Mouse (Mus musculus) liver, adult 2 months (tissue): ENCODE measurements at regions not wholly inside any gene's neighbourhood (a gene's known extent, or its start where the extent isn't known, plus 50 kb on each side); places are given as distances from the start of the nearest gene placed in this dataset.

Experiments used
- DNase-seq: peaks from one replicate; pipeline ENCODE4 v3.0.0-alpha.2; 2011; ENCODE audit warnings: low read depth, low spot score; ENCODE audit errors: extremely low read depth
- H3K27ac ChIP-seq: fragments of 200-500 bp; replicated peaks from 2 replicates; pipeline ENCODE4 v1.5.1; 2012; ENCODE audit warnings: low read depth, mild to moderate bottlenecking, control low read depth, inconsistent platforms, low read length; ENCODE audit not compliant: insufficient read depth
- H3K27me3 ChIP-seq: fragments of 200-500 bp; 2 replicates; pipeline ENCODE4 v1.6.1; 2012; ENCODE audit warnings: mild to moderate bottlenecking, moderate library complexity, low read length, inconsistent platforms; ENCODE audit not compliant: control insufficient read depth, insufficient read depth
- H3K36me3 ChIP-seq: fragments of 200-500 bp; 2 replicates; pipeline ENCODE4 v1.6.1; 2012; ENCODE audit warnings: low read length, inconsistent platforms; ENCODE audit not compliant: control insufficient read depth, insufficient read depth
- H3K4me1 ChIP-seq: fragments of 200-500 bp; 2 replicates; pipeline ENCODE4 v1.6.1; 2011; ENCODE audit warnings: low read length; ENCODE audit not compliant: control insufficient read depth, insufficient read depth
- H3K4me3 ChIP-seq: fragments of 200-500 bp; 2 replicates; pipeline ENCODE4 v1.5.1; 2011; ENCODE audit warnings: low read depth, mild to moderate bottlenecking, control low read depth, low read length, moderate library complexity; ENCODE audit not compliant: insufficient read depth
- H3K79me2 ChIP-seq: fragments of 200-500 bp; 2 replicates; pipeline ENCODE4 v1.6.1; 2012; ENCODE audit warnings: inconsistent platforms, mild to moderate bottlenecking, low read length, moderate library complexity; ENCODE audit not compliant: control insufficient read depth, insufficient read depth
- H3K9ac ChIP-seq: fragments of 200-500 bp; 2 replicates; pipeline ENCODE4 v1.6.1; 2012; ENCODE audit warnings: low read depth, mild to moderate bottlenecking, control low read depth, inconsistent platforms, low read length
- CTCF ChIP-seq: fragments of 200-500 bp; IDR thresholded peaks from 2 replicates; pipeline ENCODE4 v1.5.1; 2011; ENCODE audit warnings: low read depth, low read length, control low read depth
- POLR2A ChIP-seq: fragments of 200-500 bp; IDR thresholded peaks from 2 replicates; pipeline ENCODE4 v1.6.1; 2011; ENCODE audit warnings: low read length, control low read depth; ENCODE audit not compliant: insufficient read depth; ENCODE audit errors: extremely low read depth
- WGBS: fragments of 180-500 bp; shearing (Covaris S2); methylation state at CpG from one replicate; pipeline ENCODE4 v1.1.7; 2018; 5-methylcytosine and 5-hydroxymethylcytosine counted together

- Histone ChIP-seq H3K9ac (no peak overlapping the region), H3K27ac (peak overlapping the region; percentile 40; the same call in 1 of the 2 replicates), H3K79me2 (no peaks in the 10 kb centered on the region), H3K27me3 (no peaks in the 10 kb centered on the region), H3K4me1 (peaks cover 4% of the 10 kb centered on the region), H3K4me3 (no peak overlapping the region), H3K36me3 (no peaks in the 10 kb centered on the region)
- no peak for TF ChIP-seq POLR2A
- TF ChIP-seq CTCF, result no peak
- 68% methylated on average over 7 of the region's 7 CpGs for WGBS
- peak; percentile 46 for DNase-seq
Measured at GRCm38 (mm10) chr6:17177153-17177552, 103.8 kb upstream of the Cav2 start.

GRCm38 (mm10) chr6:17179476-17179875 lies 101.5 kb upstream of the Cav2 start:
- Histone ChIP-seq H3K27me3 (no peaks in the 10 kb centered on the region), H3K4me3 (no peak overlapping the region), H3K36me3 (no peaks in the 10 kb centered on the region), H3K79me2 (no peaks in the 10 kb centered on the region), H3K9ac (no peak overlapping the region), H3K4me1 (peaks cover 2% of the 10 kb centered on the region; the same call in 1 of the 2 replicates), H3K27ac (no peak overlapping the region)
- WGBS, result 71% methylated on average over 1 of the region's 1 CpGs
- no peak for DNase-seq
- TF ChIP-seq POLR2A, result no peak
- no peak for TF ChIP-seq CTCF

- H3K36me3 ChIP-seq, result no peaks in the 10 kb centered on the region
- H3K4me3 ChIP-seq, result no peak overlapping the region
- peak; percentile 63 for DNase-seq
- no peaks in the 10 kb centered on the region for H3K79me2 ChIP-seq
- TF ChIP-seq CTCF (no peak), POLR2A (no peak)
- H3K27ac ChIP-seq, result no peak overlapping the region; the same call in 1 of the 2 replicates
- H3K9ac ChIP-seq, result no peak overlapping the region
- peaks cover 6% of the 10 kb centered on the region for H3K4me1 ChIP-seq
- WGBS, result 32% methylated on average over 5 of the region's 5 CpGs
- no peaks in the 10 kb centered on the region for H3K27me3 ChIP-seq
Measured at GRCm38 (mm10) chr6:17186604-17187003, 94.4 kb upstream of the Cav2 start.

GRCm38 (mm10) chr6:17187106-17187505 lies 93.9 kb upstream of the Cav2 start:
- no peaks in the 10 kb centered on the region for H3K27me3 ChIP-seq
- H3K27ac ChIP-seq, result peak overlapping the region; percentile 39; the same call in 1 of the 2 replicates
- peaks cover 6% of the 10 kb centered on the region for H3K4me1 ChIP-seq
- no peak overlapping the region for H3K9ac ChIP-seq
- no peak overlapping the region for H3K4me3 ChIP-seq
- no peaks in the 10 kb centered on the region for H3K79me2 ChIP-seq
- WGBS, result 19% methylated on average over 4 of the region's 4 CpGs
- DNase-seq, result peak; percentile 92
- no peak for TF ChIP-seq POLR2A
- TF ChIP-seq CTCF, result no peak
- no peaks in the 10 kb centered on the region for H3K36me3 ChIP-seq

GRCm38 (mm10) chr6:17195538-17195937 lies 85.4 kb upstream of the Cav2 start:
- H3K36me3 ChIP-seq, result no peaks in the 10 kb centered on the region
- H3K4me3 ChIP-seq, result no peak overlapping the region
- no peaks in the 10 kb centered on the region for H3K27me3 ChIP-seq
- H3K9ac ChIP-seq, result no peak overlapping the region
- no peak for DNase-seq
- 70% methylated on average over 4 of the region's 4 CpGs for WGBS
- H3K79me2 ChIP-seq, result no peaks in the 10 kb centered on the region
- H3K4me1 ChIP-seq, result no peaks in the 10 kb centered on the region
- H3K27ac ChIP-seq, result no peak overlapping the region
- TF ChIP-seq POLR2A (no peak), CTCF (no peak)

- TF ChIP-seq POLR2A, result no peak
- no peak for TF ChIP-seq CTCF
- H3K79me2 ChIP-seq, result no peaks in the 10 kb centered on the region
- no peak overlapping the region; the same call in 1 of the 2 replicates for H3K4me3 ChIP-seq
- no peaks in the 10 kb centered on the region for H3K27me3 ChIP-seq
- DNase-seq, result no peak
- H3K36me3 ChIP-seq, result no peaks in the 10 kb centered on the region
- no peak overlapping the region for H3K9ac ChIP-seq
- peak overlapping the region; percentile 66 for H3K27ac ChIP-seq
- 58% methylated on average over 18 of the region's 18 CpGs for WGBS
- H3K4me1 ChIP-seq, result no peaks in the 10 kb centered on the region
Measured at GRCm38 (mm10) chr6:17197728-17198397, 83.1 kb upstream of the Cav2 start.
